Mouse (Mus musculus): ENCODE measurements around the gene Psd4.

- TF ChIP-seq CTCF (IDR thresholded peaks at IDR 0.05; ENCODE audit: low read depth), result no peak
- TF ChIP-seq EP300 (IDR thresholded peaks at IDR 0.05; ENCODE audit: low read depth), result no peak
Observed at GRCm38 (mm10) chr2:24336545-24336944, 30.8 kb upstream of the Psd4 start, which contains the start of gene Il1rn.
